Mouse (Mus musculus): ENCODE measurements at regions not wholly inside any gene's neighbourhood (a gene's known extent, or its start where the extent isn't known, plus 50 kb on each side); places are given as distances from the start of the nearest gene placed in this dataset.
"Not testable (repeated sequence)": the region's sequence is repeated elsewhere in the genome, so short reads cannot be mapped to it uniquely, and the experiment has no call there.

GRCm38 (mm10) chr9:33423781-33424180 lies 787.8 kb downstream of the Ets1 start:
- DNase-seq (ENCODE audit: low spot score): no peak

- DNase-seq (ENCODE audit: low spot score): no peak
These were observed 800.4 kb downstream of the Ets1 start for GRCm38 (mm10) chr9:33436459-33436858.

GRCm38 (mm10) chr9:33442266-33442665 lies 806.2 kb downstream of the Ets1 start:
- no peak for DNase-seq (ENCODE audit: low spot score)

GRCm38 (mm10) chr9:33445902-33446301 lies 809.9 kb downstream of the Ets1 start:
- DNase-seq (ENCODE audit: low spot score): no peak

GRCm38 (mm10) chr9:33475106-33475505 lies 839.1 kb downstream of the Ets1 start:
- no peak for DNase-seq (ENCODE audit: low spot score)

GRCm38 (mm10) chr9:33482845-33483540 lies 847.0 kb downstream of the Ets1 start:
- no peak for DNase-seq (ENCODE audit: low spot score)

GRCm38 (mm10) chr9:33483541-33483846 lies 847.5 kb downstream of the Ets1 start:
- DNase-seq (ENCODE audit: low spot score): no peak

- no peak for DNase-seq (ENCODE audit: low spot score)
These were observed 897.2 kb downstream of the Ets1 start for GRCm38 (mm10) chr9:33533101-33533810.

- DNase-seq (ENCODE audit: low spot score): no peak
These were observed 907.3 kb downstream of the Ets1 start for GRCm38 (mm10) chr9:33543301-33543700.

GRCm38 (mm10) chr9:33546126-33546737 lies 910.2 kb downstream of the Ets1 start:
- no peak for DNase-seq (ENCODE audit: low spot score)

- no peak for DNase-seq (ENCODE audit: low spot score)
These were observed 913.4 kb downstream of the Ets1 start for GRCm38 (mm10) chr9:33549395-33549794.

GRCm38 (mm10) chr9:33571990-33572389 lies 913.7 kb upstream of the Kirrel3 start:
- DNase-seq (ENCODE audit: low spot score): no peak

GRCm38 (mm10) chr9:33611511-33611910 lies 874.2 kb upstream of the Kirrel3 start:
- DNase-seq (ENCODE audit: low spot score): no peak

- no peak for DNase-seq (ENCODE audit: low spot score)
These were observed 861.3 kb upstream of the Kirrel3 start for GRCm38 (mm10) chr9:33624378-33624777.

- no peak for DNase-seq (ENCODE audit: low spot score)
These were observed 855.8 kb upstream of the Kirrel3 start for GRCm38 (mm10) chr9:33629731-33630473.

- no peak for DNase-seq (ENCODE audit: low spot score)
These were observed 822.7 kb upstream of the Kirrel3 start for GRCm38 (mm10) chr9:33662978-33663377.

GRCm38 (mm10) chr9:33681129-33681528 lies 804.6 kb upstream of the Kirrel3 start:
- DNase-seq (ENCODE audit: low spot score): no peak

GRCm38 (mm10) chr9:33691731-33692130 lies 794.0 kb upstream of the Kirrel3 start:
- no peak for DNase-seq (ENCODE audit: low spot score)

- no peak for DNase-seq (ENCODE audit: low spot score)
These were observed 768.1 kb upstream of the Kirrel3 start for GRCm38 (mm10) chr9:33717614-33718013.

- no peak for DNase-seq (ENCODE audit: low spot score)
These were observed 760.9 kb upstream of the Kirrel3 start for GRCm38 (mm10) chr9:33724811-33725210.

- not testable (repeated sequence) for DNase-seq (ENCODE audit: low spot score)
These were observed 757.6 kb upstream of the Kirrel3 start for GRCm38 (mm10) chr9:33728058-33728457.

GRCm38 (mm10) chr9:33760701-33761100 lies 725.0 kb upstream of the Kirrel3 start:
- DNase-seq (ENCODE audit: low spot score): no peak

Data from gastrocnemius, adult 18-20 months (tissue).